Mouse (Mus musculus) megakaryocyte, embryonic 14.5 days (primary cell): ENCODE measurements at regions not wholly inside any gene's neighbourhood (a gene's known extent, or its start where the extent isn't known, plus 50 kb on each side); places are given as distances from the start of the nearest gene placed in this dataset.

Experiments
- FLI1 ChIP-seq: IDR thresholded peaks from 2 replicates; pipeline ENCODE4 v1.6.1; 2012; ENCODE audit warnings: low read length, inconsistent platforms, mixed read lengths
- GATA1 ChIP-seq: IDR thresholded peaks from 3 replicates; pipeline ENCODE4 v1.6.1; 2012; ENCODE audit warnings: mixed read lengths, low read length, inconsistent platforms, borderline replicate concordance

GRCm38 (mm10) chr5:16424745-16425144, 128.6 kb upstream of the Hgf start:
- TF ChIP-seq GATA1 (no peak), FLI1 (no peak)
